Mouse (Mus musculus): ENCODE measurements around the gene Palmd. TPM values are rescaled to one million over a fixed set of nuclear protein-coding genes. Genes with fewer than 3 reads are reported as not detected.

Palmd gene
- polyA plus RNA-seq, 1 experiment from 2014 or later = 15.9 TPM

GRCm38 (mm10) chr3:116928994-116929393 is 39.8 kb downstream of the Palmd start:
- no peak overlapping the region for H3K27ac ChIP-seq (ENCODE audit: low read depth, low read length)
- no peaks in the 10 kb centered on the region for H3K27me3 ChIP-seq (replicated peaks; ENCODE audit: control insufficient read depth, insufficient read depth, low read length)
- peaks cover under 1% of the 10 kb centered on the region; the same call in 1 of the 2 replicates for H3K36me3 ChIP-seq (ENCODE audit: control insufficient read depth, insufficient read depth, low read length)
- WGBS = 83% methylated on average over 4 of the region's 4 CpGs
- no peak overlapping the region for H3K4me2 ChIP-seq (ENCODE audit: low read length)
- H3K4me1 ChIP-seq (ENCODE audit: control insufficient read depth, insufficient read depth, low read length) = no peaks in the 10 kb centered on the region
- no peak for ATAC-seq
- no peaks in the 10 kb centered on the region for H3K9me3 ChIP-seq (replicated peaks; ENCODE audit: control insufficient read depth, low read length)
- no peak overlapping the region for H3K9ac ChIP-seq (ENCODE audit: low read length)
- H3K4me3 ChIP-seq (ENCODE audit: low read depth, low read length) = no peak overlapping the region
- DNase-seq (ENCODE audit: low spot score) = peak; percentile 11

GRCm38 (mm10) chr3:116923042-116923441 is 45.7 kb downstream of the Palmd start:
- no peak for DNase-seq (ENCODE audit: low spot score)
- H3K27me3 ChIP-seq (replicated peaks; ENCODE audit: control insufficient read depth, insufficient read depth, low read length) = no peaks in the 10 kb centered on the region

GRCm38 (mm10) chr3:116921535-116921934 is 47.3 kb downstream of the Palmd start:
- no peak overlapping the region for H3K27ac ChIP-seq (ENCODE audit: low read depth, low read length)
- H3K9me3 ChIP-seq (replicated peaks; ENCODE audit: control insufficient read depth, low read length) = no peaks in the 10 kb centered on the region
- WGBS = 93% methylated on average over 3 of the region's 3 CpGs
- ATAC-seq (no peak), DNase-seq (ENCODE audit: low spot score) (no peak)
- H3K36me3 ChIP-seq (ENCODE audit: control insufficient read depth, insufficient read depth, low read length) = peaks cover 7% of the 10 kb centered on the region; the same call in 1 of the 2 replicates
- no peak overlapping the region for H3K9ac ChIP-seq (ENCODE audit: low read length)
- no peaks in the 10 kb centered on the region for H3K4me1 ChIP-seq (ENCODE audit: control insufficient read depth, insufficient read depth, low read length)
- H3K4me3 ChIP-seq (ENCODE audit: low read depth, low read length) = no peak overlapping the region
- no peaks in the 10 kb centered on the region for H3K27me3 ChIP-seq (replicated peaks; ENCODE audit: control insufficient read depth, insufficient read depth, low read length)
- H3K4me2 ChIP-seq (ENCODE audit: low read length) = no peak overlapping the region

More at GRCm38 (mm10) chr3:116923042-116923441, 45.7 kb downstream of the Palmd start:
- H3K36me3 ChIP-seq (ENCODE audit: control insufficient read depth, insufficient read depth, low read length) = peaks cover 7% of the 10 kb centered on the region; the same call in 1 of the 2 replicates
- H3K27ac ChIP-seq (ENCODE audit: low read depth, low read length) = no peak overlapping the region
- H3K9me3 ChIP-seq (replicated peaks; ENCODE audit: control insufficient read depth, low read length) = no peaks in the 10 kb centered on the region
- H3K4me3 ChIP-seq (ENCODE audit: low read depth, low read length) = no peak overlapping the region
- no peak overlapping the region for H3K4me2 ChIP-seq (ENCODE audit: low read length)
- no peak overlapping the region for H3K9ac ChIP-seq (ENCODE audit: low read length)
- no peaks in the 10 kb centered on the region for H3K4me1 ChIP-seq (ENCODE audit: control insufficient read depth, insufficient read depth, low read length)
- ATAC-seq = no peak
- 95% methylated on average over 12 of the region's 12 CpGs for WGBS

GRCm38 (mm10) chr3:116917016-116917415 is 51.8 kb downstream of the Palmd start:
- no peak for DNase-seq (ENCODE audit: low spot score)
- H3K27ac ChIP-seq (ENCODE audit: low read depth, low read length) = no peak overlapping the region
- no peaks in the 10 kb centered on the region for H3K36me3 ChIP-seq (ENCODE audit: control insufficient read depth, insufficient read depth, low read length)
- 92% methylated on average over 4 of the region's 4 CpGs for WGBS
- no peaks in the 10 kb centered on the region for H3K9me3 ChIP-seq (replicated peaks; ENCODE audit: control insufficient read depth, low read length)
- no peaks in the 10 kb centered on the region for H3K27me3 ChIP-seq (replicated peaks; ENCODE audit: control insufficient read depth, insufficient read depth, low read length)
- no peak overlapping the region for H3K4me3 ChIP-seq (ENCODE audit: low read depth, low read length)
- H3K9ac ChIP-seq (ENCODE audit: low read length) = no peak overlapping the region
- no peak for ATAC-seq
- no peaks in the 10 kb centered on the region for H3K4me1 ChIP-seq (ENCODE audit: control insufficient read depth, insufficient read depth, low read length)
- H3K4me2 ChIP-seq (ENCODE audit: low read length) = no peak overlapping the region

GRCm38 (mm10) chr3:116914931-116915330 is 53.9 kb downstream of the Palmd start:
- no peak overlapping the region for H3K4me2 ChIP-seq (ENCODE audit: low read length)
- no peaks in the 10 kb centered on the region for H3K9me3 ChIP-seq (replicated peaks; ENCODE audit: control insufficient read depth, low read length)
- no peak overlapping the region for H3K4me3 ChIP-seq (ENCODE audit: low read depth, low read length)
- DNase-seq (ENCODE audit: low spot score) (no peak), ATAC-seq (no peak)
- H3K36me3 ChIP-seq (ENCODE audit: control insufficient read depth, insufficient read depth, low read length) = no peaks in the 10 kb centered on the region
- H3K4me1 ChIP-seq (ENCODE audit: control insufficient read depth, insufficient read depth, low read length) = no peaks in the 10 kb centered on the region
- no peak overlapping the region for H3K9ac ChIP-seq (ENCODE audit: low read length)
- 86% methylated on average over 3 of the region's 3 CpGs for WGBS
- no peaks in the 10 kb centered on the region for H3K27me3 ChIP-seq (replicated peaks; ENCODE audit: control insufficient read depth, insufficient read depth, low read length)
- no peak overlapping the region for H3K27ac ChIP-seq (ENCODE audit: low read depth, low read length)

GRCm38 (mm10) chr3:116914374-116914773 is 54.4 kb downstream of the Palmd start:
- Histone ChIP-seq H3K9me3 (replicated peaks; ENCODE audit: control insufficient read depth, low read length) (no peaks in the 10 kb centered on the region), H3K36me3 (ENCODE audit: control insufficient read depth, insufficient read depth, low read length) (no peaks in the 10 kb centered on the region), H3K4me1 (ENCODE audit: control insufficient read depth, insufficient read depth, low read length) (no peaks in the 10 kb centered on the region), H3K4me3 (ENCODE audit: low read depth, low read length) (no peak overlapping the region), H3K27ac (ENCODE audit: low read depth, low read length) (no peak overlapping the region), H3K4me2 (ENCODE audit: low read length) (no peak overlapping the region), H3K9ac (ENCODE audit: low read length) (no peak overlapping the region), H3K27me3 (replicated peaks; ENCODE audit: control insufficient read depth, insufficient read depth, low read length) (no peaks in the 10 kb centered on the region)
- DNase-seq (ENCODE audit: low spot score) (no peak), ATAC-seq (no peak)
- WGBS = 92% methylated on average over 6 of the region's 6 CpGs

GRCm38 (mm10) chr3:116906596-116906995 is 62.2 kb downstream of the Palmd start:
- WGBS = 66% methylated on average over 9 of the region's 9 CpGs
- ATAC-seq = no peak
- DNase-seq (ENCODE audit: low spot score) = no peak

GRCm38 (mm10) chr3:116905898-116906297 is 62.9 kb downstream of the Palmd start:
- peak; percentile 10 for DNase-seq (ENCODE audit: low spot score)
- 93% methylated on average over 16 of the region's 16 CpGs for WGBS
- H3K27me3 ChIP-seq (replicated peaks; ENCODE audit: control insufficient read depth, insufficient read depth, low read length) = no peaks in the 10 kb centered on the region
- no peaks in the 10 kb centered on the region for H3K36me3 ChIP-seq (ENCODE audit: control insufficient read depth, insufficient read depth, low read length)
- no peak for ATAC-seq
- no peak overlapping the region for H3K9ac ChIP-seq (ENCODE audit: low read length)
- H3K9me3 ChIP-seq (replicated peaks; ENCODE audit: control insufficient read depth, low read length) = no peaks in the 10 kb centered on the region
- H3K27ac ChIP-seq (ENCODE audit: low read depth, low read length) = no peak overlapping the region
- H3K4me2 ChIP-seq (ENCODE audit: low read length) = no peak overlapping the region
- no peak overlapping the region for H3K4me3 ChIP-seq (ENCODE audit: low read depth, low read length)
- H3K4me1 ChIP-seq (ENCODE audit: control insufficient read depth, insufficient read depth, low read length) = no peaks in the 10 kb centered on the region

More at GRCm38 (mm10) chr3:116906596-116906995, 62.2 kb downstream of the Palmd start:
- Histone ChIP-seq H3K27me3 (replicated peaks; ENCODE audit: control insufficient read depth, insufficient read depth, low read length) (no peaks in the 10 kb centered on the region), H3K4me1 (ENCODE audit: control insufficient read depth, insufficient read depth, low read length) (no peaks in the 10 kb centered on the region), H3K4me2 (ENCODE audit: low read length) (no peak overlapping the region), H3K4me3 (ENCODE audit: low read depth, low read length) (no peak overlapping the region), H3K27ac (ENCODE audit: low read depth, low read length) (no peak overlapping the region), H3K9ac (ENCODE audit: low read length) (no peak overlapping the region), H3K36me3 (ENCODE audit: control insufficient read depth, insufficient read depth, low read length) (no peaks in the 10 kb centered on the region), H3K9me3 (replicated peaks; ENCODE audit: control insufficient read depth, low read length) (no peaks in the 10 kb centered on the region)

GRCm38 (mm10) chr3:116904158-116904557 is 64.6 kb downstream of the Palmd start:
- peak; percentile 86 for DNase-seq (ENCODE audit: low spot score)
- Histone ChIP-seq H3K4me3 (ENCODE audit: low read depth, low read length) (no peak overlapping the region), H3K4me1 (ENCODE audit: control insufficient read depth, insufficient read depth, low read length) (no peaks in the 10 kb centered on the region), H3K4me2 (ENCODE audit: low read length) (no peak overlapping the region), H3K9me3 (replicated peaks; ENCODE audit: control insufficient read depth, low read length) (no peaks in the 10 kb centered on the region), H3K9ac (ENCODE audit: low read length) (no peak overlapping the region), H3K27ac (ENCODE audit: low read depth, low read length) (no peak overlapping the region), H3K27me3 (replicated peaks; ENCODE audit: control insufficient read depth, insufficient read depth, low read length) (no peaks in the 10 kb centered on the region), H3K36me3 (ENCODE audit: control insufficient read depth, insufficient read depth, low read length) (no peaks in the 10 kb centered on the region)
- 29% methylated on average over 6 of the region's 6 CpGs for WGBS
- peak; percentile 74 for ATAC-seq

Measured in forebrain, embryonic 14.5 days (tissue).